Mouse (Mus musculus) olfactory bulb, adult 2 months (tissue): ENCODE measurements around the gene Hoxc6. TPM values are rescaled to one million over a fixed set of nuclear protein-coding genes. Genes with fewer than 3 reads are reported as not detected.

ENCODE experiments used
- H3K27ac ChIP-seq: fragments of 200-500 bp; 2 replicates; pipeline ENCODE4 v1.5.1; 2012; ENCODE audit warnings: low read depth, low read length; ENCODE audit not compliant: insufficient read depth
- H3K4me1 ChIP-seq: fragments of 200-500 bp; 2 replicates; pipeline ENCODE4 v1.6.1; 2012; ENCODE audit warnings: low read length; ENCODE audit not compliant: control insufficient read depth, insufficient read depth
- H3K4me3 ChIP-seq: fragments of 200-500 bp; 2 replicates; pipeline ENCODE4 v1.5.1; 2012; ENCODE audit warnings: mild to moderate bottlenecking, low read depth, low read length, moderate library complexity; ENCODE audit not compliant: insufficient read depth
- CTCF ChIP-seq: fragments of 200-500 bp; IDR thresholded peaks from 2 replicates; pipeline ENCODE4 v1.5.1; 2012; ENCODE audit warnings: low read depth, mild to moderate bottlenecking, low read length, moderate library complexity; ENCODE audit not compliant: insufficient read depth
- POLR2A ChIP-seq: fragments of 200-500 bp; IDR thresholded peaks from 2 replicates; pipeline ENCODE4 v1.6.1; 2012; ENCODE audit warnings: mild to moderate bottlenecking, low read depth, low read length, moderate library complexity; ENCODE audit not compliant: insufficient read depth
- WGBS: fragments of 180-500 bp; shearing (Covaris S2); methylation state at CpG from one replicate; pipeline ENCODE4 v1.1.7; 2018; 5-methylcytosine and 5-hydroxymethylcytosine counted together
- polyA plus RNA-seq: library from polyadenylated mRNA; stranded (reverse); fragments of >200 nt; gene quantifications from 2 replicates; pipeline ENCODE4 v1.2.4, GENCODE M21; 2012; ENCODE audit warnings: low replicate concordance; ENCODE audit not compliant: missing spikeins, insufficient read depth, insufficient read length

Gene Hoxc6
- polyA plus RNA-seq, 1 experiment = not detected

DNA sequence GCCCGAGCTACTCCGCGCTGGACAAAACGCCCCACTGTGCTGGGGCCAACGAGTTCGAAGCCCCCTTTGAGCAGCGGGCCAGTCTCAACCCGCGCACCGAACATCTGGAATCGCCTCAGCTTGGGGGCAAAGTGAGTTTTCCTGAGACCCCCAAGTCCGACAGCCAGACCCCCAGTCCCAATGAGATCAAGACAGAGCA, 30.8 kb upstream of the Hoxc6 start, which contains the start of gene Hoxc5:
Hoxc5 (plus strand) TSS at position 132 of the 199 bp plus-strand sequence.
- 5% methylated on average over 12 of the region's 12 CpGs for WGBS
- H3K4me3 ChIP-seq = no peak within 1 kb of the TSS
- H3K4me1 ChIP-seq = no peaks in the 10 kb centered on the region
- no peak within 1 kb of the TSS for H3K27ac ChIP-seq
- no peak for TF ChIP-seq POLR2A
- no peak for TF ChIP-seq CTCF

DNA sequence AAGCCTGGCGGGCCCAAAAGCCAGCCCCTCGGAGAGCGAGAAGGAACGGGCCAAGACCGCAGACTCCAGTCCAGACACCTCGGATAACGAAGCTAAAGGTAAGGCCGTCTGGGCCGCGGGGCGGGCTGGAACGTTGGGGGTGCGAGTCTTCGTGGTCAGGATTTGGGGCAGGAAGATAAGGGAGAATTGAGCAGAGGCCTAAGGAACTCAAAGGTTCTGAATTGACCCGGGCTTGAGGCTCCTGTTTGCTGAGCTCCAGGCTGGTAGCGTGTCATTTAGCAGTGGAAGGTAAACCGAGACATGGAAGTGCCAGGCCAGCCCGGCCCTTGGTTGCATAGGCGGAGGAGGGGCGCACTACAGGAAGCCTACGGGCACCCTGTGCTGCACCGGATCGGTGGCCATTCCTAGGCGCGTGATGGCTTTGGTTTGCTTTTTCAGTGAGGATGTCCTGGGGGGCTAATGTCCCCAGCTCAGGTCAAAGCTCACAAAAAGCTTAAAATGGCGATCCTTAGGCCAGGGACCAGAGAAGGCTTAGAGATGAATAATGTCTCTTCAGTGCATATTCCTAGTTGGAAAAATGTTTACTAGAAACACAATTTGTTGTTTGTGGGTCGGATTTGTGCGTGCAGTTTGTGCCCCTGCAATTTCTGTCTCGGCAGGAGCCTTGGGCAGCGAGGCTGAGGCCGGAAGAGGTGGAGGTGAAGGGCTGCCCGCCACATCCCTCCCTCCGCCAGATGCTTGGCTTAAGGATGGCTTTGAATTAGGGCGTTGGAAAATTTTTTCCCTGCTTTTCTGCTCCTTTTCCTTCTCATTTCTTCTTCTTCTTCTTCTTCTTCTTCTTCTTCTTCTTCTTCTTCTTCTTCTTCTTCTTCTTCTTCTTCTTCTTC, 30.3 kb upstream of the Hoxc6 start:
- Histone ChIP-seq H3K4me3 (no peak overlapping the region), H3K27ac (no peak overlapping the region), H3K4me1 (no peaks in the 10 kb centered on the region)
- TF ChIP-seq POLR2A = no peak
- TF ChIP-seq CTCF = no peak
- WGBS = 5% methylated on average over 34 of the region's 34 CpGs

DNA sequence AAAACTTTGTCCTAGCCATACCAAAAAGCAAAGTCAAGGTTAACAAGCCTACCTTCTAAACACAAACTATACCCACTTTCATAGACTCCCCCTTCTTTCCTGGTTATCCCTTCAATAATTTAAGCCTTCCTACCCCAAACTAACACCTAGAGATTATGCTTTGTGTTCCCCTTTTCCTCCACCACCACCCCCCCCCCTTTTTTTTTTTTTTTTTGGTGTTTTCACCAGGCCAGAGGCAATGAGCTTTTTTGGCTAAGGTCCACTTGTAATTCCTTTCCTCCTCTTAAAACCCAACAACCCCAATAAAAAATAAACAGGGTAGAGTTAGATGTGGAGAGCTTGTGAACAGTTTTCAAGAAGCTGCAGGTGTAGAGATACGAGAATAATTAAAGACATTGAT, 28.8 kb upstream of the Hoxc6 start:
- Histone ChIP-seq H3K4me3 (no peak overlapping the region), H3K4me1 (no peaks in the 10 kb centered on the region), H3K27ac (no peak overlapping the region)
- WGBS = 21% methylated on average over 1 of the region's 1 CpGs
- no peak for TF ChIP-seq POLR2A
- TF ChIP-seq CTCF = no peak

DNA sequence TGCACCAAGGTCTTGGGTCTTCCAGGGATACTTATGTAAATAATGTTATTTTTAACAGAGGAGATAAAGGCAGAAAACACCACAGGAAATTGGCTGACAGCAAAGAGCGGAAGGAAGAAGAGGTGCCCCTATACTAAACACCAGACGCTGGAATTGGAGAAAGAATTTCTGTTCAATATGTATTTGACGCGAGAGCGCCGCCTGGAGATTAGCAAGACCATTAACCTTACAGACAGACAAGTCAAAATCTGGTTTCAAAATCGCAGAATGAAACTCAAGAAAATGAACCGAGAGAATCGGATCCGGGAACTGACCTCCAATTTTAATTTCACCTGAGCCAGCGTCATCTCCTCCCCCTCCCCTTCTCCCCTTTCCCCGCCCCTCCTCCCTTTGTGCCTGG, 27.3 kb upstream of the Hoxc6 start:
- 2% methylated on average over 12 of the region's 12 CpGs for WGBS
- TF ChIP-seq POLR2A (no peak), CTCF (no peak)
- Histone ChIP-seq H3K27ac (no peak overlapping the region), H3K4me3 (no peak overlapping the region), H3K4me1 (no peaks in the 10 kb centered on the region)

DNA sequence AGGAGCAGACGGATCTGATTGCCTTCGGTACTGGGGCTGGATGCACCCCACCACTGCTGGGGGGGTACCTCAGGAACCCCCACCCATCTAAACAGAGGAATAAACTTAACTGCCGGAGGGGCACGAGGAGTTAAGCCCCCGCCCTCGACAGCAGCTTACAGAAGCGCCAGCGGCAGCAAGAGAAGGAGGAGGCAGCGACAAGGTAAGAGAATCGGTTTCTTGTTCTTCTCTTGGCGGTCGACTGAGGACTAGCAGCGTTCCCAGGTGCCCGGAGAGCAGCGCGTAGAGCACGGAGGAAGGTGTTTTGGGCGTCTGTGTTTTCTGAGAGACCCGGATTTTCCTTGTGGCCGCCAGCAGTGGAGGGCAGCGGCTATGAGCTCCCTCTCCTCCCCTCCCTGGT, 25.8 kb upstream of the Hoxc6 start:
- WGBS = 2% methylated on average over 21 of the region's 21 CpGs
- H3K27ac ChIP-seq = no peak overlapping the region
- TF ChIP-seq POLR2A (no peak), CTCF (no peak)

DNA sequence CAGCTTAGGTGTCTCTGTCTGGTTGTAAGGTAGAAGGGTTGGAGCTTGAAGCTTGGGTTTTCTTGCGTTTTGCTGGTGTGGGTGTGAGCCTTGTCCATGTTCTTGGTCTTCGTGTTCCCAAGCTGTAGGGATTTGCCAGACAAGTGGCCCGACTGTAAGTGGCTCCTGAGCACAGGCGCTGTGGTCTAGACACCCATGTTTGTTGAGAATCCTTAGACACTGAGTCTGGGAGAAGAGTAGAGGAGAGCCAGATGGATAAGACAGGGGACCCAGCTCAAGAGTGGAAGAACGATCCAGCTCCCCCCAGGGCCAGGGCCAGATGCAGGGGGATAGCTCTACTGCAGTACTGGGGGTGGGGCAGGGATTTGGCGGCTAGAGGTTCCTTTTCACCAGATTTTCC, 25.3 kb upstream of the Hoxc6 start:
- no peaks in the 10 kb centered on the region for H3K4me1 ChIP-seq
- no peak overlapping the region for H3K27ac ChIP-seq
- 4% methylated on average over 6 of the region's 6 CpGs for WGBS
- H3K4me3 ChIP-seq = no peak overlapping the region
- no peak for TF ChIP-seq CTCF
- no peak for TF ChIP-seq POLR2A

More for the DNA sequence above, 25.8 kb upstream of the Hoxc6 start:
- no peak overlapping the region for H3K4me3 ChIP-seq
- no peaks in the 10 kb centered on the region for H3K4me1 ChIP-seq

DNA sequence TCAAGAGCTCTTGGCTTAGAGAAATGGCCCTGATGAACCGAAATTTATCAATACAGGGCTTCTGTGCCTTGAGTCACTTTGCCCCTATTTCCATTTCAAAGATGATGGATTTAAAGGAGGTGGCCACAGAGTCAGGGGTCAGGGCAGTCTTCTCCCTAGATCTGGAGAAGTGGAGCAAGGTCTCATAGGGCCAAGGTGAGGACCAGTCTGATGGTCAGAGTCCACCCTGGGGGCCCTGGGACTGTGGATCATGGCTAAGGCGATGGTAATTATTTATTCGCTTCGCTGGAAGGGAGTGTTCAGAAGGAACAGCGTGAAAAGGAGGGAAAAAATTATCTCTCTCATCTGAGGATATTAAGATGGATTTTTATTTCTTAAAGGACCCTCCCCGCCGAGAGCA, 23.0 kb upstream of the Hoxc6 start:
- TF ChIP-seq POLR2A (no peak), CTCF (no peak)
- 3% methylated on average over 7 of the region's 7 CpGs for WGBS
- no peak overlapping the region for H3K27ac ChIP-seq
- no peaks in the 10 kb centered on the region for H3K4me1 ChIP-seq
- H3K4me3 ChIP-seq = no peak overlapping the region

DNA sequence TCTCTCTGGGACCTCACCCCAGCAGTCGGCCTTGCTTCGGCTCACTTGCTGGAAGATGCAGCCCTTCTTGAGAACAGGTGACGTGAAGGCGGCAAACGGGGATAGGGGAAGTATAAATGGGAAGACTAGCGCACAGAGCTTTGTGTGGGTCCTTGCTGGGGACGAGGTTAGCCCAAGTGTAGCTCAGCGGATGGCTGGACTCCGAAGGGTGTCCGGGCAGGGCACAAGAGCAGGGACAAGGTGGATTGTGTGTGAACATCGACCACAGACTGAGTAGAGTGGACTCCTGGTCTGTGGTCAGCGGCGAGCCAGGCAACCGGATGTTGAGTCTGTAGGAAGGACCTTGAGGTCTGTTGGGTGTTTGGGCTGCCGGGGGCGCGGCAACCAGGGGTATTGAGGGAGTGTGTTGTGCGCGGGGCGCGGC, 22.4 kb upstream of the Hoxc6 start:
- H3K4me1 ChIP-seq = no peaks in the 10 kb centered on the region
- H3K27ac ChIP-seq = no peak overlapping the region
- TF ChIP-seq POLR2A = no peak
- TF ChIP-seq CTCF = no peak
- no peak overlapping the region for H3K4me3 ChIP-seq
- WGBS = 2% methylated on average over 21 of the region's 21 CpGs

DNA sequence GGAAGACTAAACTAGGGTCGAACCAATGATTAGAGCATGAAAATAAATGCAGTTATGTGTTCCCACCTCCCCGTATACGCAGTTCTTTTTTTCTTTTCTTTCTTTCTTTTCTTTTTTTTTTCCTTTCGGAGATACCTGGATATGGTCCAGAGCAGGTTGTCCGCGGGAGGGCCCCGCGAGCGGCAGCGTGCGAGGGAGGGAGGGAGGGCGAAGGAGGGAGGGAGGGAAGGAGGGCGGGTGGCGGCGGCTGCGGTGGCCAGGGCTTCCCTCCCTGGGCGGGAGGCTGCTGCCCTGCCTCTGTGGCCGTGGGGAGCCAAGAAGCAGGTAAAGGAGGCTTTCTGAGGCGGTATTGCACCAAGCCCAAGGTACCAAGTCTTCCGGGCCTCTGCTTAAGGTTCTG, 21.9 kb upstream of the Hoxc6 start, which contains the start of gene Hoxc9:
Hoxc9 (plus strand) TSS at position 269 of the 400 bp plus-strand sequence.
- H3K4me3 ChIP-seq = no peak within 1 kb of the TSS
- WGBS = under 1% methylated on average over 19 of the region's 20 CpGs
- H3K27ac ChIP-seq = no peak within 1 kb of the TSS

DNA sequence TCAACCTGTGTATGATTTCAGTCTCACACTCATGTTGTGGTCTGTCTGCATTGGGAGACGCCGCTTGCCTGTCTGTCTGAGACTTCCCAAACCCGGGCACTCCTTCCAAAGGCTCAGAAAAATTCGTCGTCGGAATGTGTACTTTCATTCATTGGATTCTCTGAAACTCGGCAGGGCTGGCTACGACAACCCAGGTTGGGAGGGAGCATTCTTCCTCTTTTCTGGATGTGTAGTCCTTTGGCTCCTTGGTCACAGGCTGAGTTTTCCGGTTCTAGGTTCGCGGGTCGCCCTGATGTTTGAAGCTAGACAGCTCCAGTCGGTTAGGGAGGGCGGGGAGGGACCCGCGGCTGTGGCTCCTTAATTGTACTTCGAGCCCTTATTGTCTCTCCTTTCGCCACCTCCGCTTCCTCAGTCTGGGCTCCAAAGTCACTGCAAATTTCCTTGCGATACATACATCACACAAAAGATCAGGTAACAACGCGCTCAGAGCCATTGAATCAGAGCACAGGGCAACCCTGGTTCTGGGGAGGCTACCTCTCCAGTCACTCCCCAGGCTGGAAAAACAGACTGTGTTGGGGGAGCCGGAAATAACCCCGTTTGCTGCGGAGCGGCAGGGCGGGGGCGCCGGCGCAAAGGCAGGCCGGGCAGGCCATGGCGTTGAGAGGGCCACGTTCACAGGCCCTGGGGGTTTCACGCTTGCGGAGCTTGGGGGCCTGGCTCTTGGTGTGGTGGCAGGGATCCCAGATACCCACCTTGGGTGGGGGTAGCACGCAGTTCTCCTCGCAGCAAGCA, 21.2 kb upstream of the Hoxc6 start:
- H3K4me1 ChIP-seq = peaks cover 4% of the 10 kb centered on the region; the same call in 1 of the 2 replicates
- 1% methylated on average over 37 of the region's 37 CpGs for WGBS
- H3K27ac ChIP-seq = no peak overlapping the region
- TF ChIP-seq POLR2A (no peak), CTCF (no peak)
- no peak overlapping the region for H3K4me3 ChIP-seq

More for the DNA sequence above, 21.9 kb upstream of the Hoxc6 start, which contains the start of gene Hoxc9:
- H3K4me1 ChIP-seq = no peaks in the 10 kb centered on the region
- TF ChIP-seq CTCF (no peak), POLR2A (no peak)
